Mouse (Mus musculus) WW6 (cell line): ENCODE measurements around the gene Tdrd1.
A peak's percentile ranks its signal among the peaks of the same experiment; 100 is the strongest.

Experiments used
- DNase-seq: peaks from one replicate; pipeline ENCODE4 v3.0.0-alpha.2; 2013; ENCODE audit warnings: low read depth, low spot score

Tdrd1 gene

DNA sequence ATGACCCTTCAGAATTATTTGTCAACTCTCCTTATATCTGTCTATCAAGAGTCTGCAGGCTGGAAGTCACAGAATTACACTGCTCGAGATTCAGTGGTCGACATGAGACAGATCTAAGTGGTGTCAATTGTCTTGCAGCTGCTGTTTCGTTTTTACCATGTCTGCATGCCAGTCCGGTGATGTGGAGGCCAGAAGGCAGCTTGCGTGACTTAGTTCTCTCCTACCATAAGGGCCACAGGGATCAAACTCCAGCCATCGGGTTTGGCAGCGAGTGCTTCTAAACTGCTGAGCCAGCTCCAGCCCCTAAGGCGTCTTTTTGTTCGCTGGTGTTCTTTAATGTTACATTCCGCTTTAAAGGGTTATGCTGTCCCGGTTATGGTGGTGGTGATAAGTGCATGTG is 2.3 kb downstream of the Tdrd1 start:
- no peak for DNase-seq

GRCm38 (mm10) chr19:56829267-56829666 is 3.3 kb downstream of the Tdrd1 start:
- DNase-seq: no peak

DNA sequence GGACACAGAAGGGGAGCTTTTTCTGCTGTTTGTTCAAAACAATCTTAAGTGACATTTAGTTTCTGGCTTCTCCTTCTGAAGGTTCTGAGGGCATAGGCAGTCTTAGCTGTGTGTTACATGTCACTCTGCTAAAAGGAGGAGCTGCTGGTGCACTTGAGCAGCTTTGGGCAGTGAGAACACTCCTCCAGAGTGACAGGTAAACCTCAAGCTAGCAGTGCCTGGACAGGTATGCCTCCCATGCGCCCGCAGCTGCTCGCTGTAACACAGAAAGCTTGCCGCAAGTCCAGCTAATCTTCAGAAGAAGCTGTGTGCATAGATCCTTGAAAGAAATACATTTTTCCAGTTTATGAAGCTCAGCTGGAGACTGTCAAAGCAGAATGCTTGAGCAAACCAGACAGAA is 4.2 kb downstream of the Tdrd1 start:
- no peak for DNase-seq

DNA sequence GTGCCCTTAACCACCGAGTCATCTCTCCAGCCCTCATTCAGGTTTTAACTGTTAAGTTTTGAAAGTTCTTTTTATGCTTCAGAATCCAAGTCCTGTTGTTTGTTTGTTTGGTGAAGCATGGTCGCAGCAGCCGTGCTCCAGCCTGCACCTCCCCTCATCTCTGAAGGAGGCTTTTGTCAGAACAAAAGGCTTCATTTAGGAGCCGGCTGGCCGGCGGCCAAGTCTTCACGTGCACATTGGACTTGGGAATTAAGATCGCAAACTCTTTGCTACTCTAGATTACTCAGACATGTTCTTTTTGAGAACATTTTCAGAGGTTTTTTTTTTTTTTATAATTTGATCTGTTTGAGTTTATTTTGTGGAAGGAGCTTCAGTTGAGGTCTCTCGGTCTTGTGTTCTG is 9.3 kb downstream of the Tdrd1 start:
- no peak for DNase-seq

DNA sequence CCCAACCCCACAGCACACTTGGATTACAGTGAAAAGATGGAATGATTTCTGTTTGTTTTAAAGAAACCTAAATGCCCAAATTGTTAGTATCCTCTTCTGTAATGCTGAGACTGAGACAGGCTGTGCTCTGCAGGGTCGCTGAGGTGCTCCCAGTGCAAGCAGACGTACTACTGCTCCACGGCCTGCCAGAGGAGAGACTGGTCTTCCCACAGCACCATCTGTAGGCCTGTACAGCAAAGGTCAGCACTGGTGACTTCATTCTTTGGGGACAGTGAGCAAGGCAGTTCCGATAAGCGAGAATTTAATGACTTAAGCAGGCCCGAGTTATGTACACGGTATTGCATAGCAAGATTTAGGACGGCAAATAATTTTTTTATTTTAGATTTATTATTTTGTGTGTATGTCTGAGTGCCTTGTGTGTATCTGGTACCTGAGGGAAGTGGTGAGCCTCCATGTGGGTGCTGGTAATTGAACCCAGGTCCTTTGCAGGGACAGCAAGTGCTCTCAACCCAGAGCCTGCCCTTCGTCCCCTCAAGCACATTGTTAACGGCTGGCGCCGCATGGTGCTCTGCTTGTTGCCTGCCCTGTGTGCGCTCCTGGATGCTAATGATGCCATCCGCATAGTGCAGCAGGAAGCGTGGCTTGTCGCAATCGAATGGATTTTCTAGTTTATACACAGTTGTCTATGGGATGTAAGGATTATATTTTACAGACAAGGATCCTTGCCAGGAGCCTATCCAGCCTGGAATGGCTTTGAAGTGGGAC is 13.1 kb downstream of the Tdrd1 start:
- DNase-seq: no peak

DNA sequence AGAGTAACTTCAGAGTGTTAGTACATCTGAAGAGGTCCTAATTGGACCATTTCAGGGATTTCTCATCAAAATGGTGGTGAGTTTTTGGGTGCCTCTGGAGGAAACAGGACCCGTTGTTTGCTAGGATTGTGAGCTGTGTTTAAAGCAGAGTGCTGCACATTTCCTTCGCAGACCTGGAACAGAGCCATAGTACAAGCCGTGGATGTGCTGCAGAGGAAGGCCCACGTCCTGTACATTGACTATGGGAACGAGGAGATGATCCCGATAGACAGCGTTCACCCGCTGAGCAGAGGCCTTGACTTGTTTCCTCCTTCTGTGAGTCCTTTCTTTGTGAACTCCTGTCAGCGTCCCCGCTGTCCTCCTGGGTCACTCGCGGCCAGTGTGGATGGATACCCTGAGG is 17.0 kb downstream of the Tdrd1 start:
- DNase-seq: no peak

GRCm38 (mm10) chr19:56852590-56852989 is 26.6 kb downstream of the Tdrd1 start:
- DNase-seq: no peak

GRCm38 (mm10) chr19:56856455-56856854 is 30.4 kb downstream of the Tdrd1 start:
- no peak for DNase-seq

GRCm38 (mm10) chr19:56867701-56868100 is 41.7 kb downstream of the Tdrd1 start:
- DNase-seq: no peak

GRCm38 (mm10) chr19:56873816-56874600 is 48.0 kb downstream of the Tdrd1 start, which contains the start of gene Vwa2:
TSS of gene Vwa2 (plus strand) at chr19:56874249.
- DNase-seq: peak; percentile 34

GRCm38 (mm10) chr19:56874601-56875315 is 48.7 kb downstream of the Tdrd1 start:
- DNase-seq: peak; percentile 7

GRCm38 (mm10) chr19:56877364-56877763 is 51.4 kb downstream of the Tdrd1 start:
- no peak for DNase-seq

DNA sequence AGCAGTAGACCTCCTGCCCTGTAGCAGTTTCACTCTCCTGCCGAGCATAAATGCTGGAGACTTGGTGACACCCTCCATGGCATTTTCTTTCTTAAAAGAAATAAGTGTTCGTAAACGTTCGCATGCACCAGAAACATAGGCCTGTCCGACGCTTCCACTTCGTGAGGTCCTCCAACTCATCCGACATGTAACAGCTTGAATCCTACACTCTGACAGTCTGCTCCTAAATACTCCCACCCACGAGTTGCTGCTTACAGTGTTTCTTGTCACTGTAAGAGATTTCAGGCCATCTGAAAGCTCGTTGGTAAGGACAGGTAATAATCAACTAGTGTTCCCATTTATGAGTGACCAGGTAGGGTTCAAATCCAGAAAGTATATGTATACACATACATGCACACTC is 61.9 kb downstream of the Tdrd1 start:
- no peak for DNase-seq

DNA sequence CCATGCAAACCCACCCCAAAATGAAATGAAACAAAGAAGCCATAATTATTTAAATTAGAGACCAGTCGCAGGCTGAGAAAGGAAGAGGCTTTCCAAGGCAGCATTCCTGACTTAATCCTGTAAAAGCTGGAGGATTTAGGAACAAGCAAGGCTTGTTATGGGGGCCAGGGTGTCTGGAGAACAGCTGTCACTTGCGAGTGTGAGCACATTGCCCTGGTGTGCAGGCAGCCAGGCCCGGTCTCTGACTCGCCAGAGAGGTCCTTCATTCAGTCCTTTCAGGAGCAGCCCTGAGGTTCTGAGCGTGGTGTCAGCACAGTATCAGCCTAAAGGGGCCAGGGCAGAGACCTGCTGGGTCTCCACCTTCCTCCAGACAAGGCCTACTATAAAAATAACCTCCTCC is 62.6 kb downstream of the Tdrd1 start:
- DNase-seq: no peak

DNA sequence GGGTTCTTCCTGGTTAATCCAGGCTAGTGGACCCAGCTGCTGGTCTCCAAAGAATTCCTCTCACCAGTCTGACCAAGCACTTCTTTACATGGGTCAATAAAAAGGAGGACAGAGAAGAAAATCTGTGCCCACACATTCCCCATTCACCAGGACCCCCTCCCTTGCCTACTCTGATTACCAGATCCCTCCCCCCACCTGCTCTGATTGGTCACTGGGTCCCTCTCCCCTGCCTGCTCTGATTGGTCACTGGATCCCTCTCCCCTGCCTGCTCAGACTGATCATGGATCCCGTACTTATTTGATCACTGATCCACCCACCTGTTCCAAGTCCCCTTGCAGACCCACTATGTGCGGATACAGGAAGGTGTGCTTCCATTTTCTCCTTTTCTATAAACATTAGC is 65.4 kb downstream of the Tdrd1 start:
- DNase-seq: no peak

GRCm38 (mm10) chr19:56892586-56892985 is 66.6 kb downstream of the Tdrd1 start:
- DNase-seq: no peak

DNA sequence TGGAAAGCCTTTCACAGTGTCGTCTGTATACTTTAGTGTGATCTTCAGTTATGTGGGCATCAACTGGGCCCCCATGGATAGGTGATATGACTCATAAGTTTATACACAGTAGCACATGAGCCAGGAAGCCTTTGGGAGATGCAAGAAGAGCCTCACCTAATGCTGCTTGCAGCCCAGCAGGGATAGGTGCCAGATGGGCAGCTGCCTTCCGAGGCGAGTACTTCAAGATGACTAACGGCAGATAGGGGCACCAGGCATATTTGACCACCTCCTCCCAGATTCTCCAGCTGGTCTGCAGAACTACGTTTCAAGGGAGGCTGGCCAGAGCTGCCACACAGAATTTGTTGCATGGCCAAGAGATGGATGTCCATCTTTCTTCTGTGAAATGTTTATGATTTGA is 67.3 kb downstream of the Tdrd1 start:
- no peak for DNase-seq

DNA sequence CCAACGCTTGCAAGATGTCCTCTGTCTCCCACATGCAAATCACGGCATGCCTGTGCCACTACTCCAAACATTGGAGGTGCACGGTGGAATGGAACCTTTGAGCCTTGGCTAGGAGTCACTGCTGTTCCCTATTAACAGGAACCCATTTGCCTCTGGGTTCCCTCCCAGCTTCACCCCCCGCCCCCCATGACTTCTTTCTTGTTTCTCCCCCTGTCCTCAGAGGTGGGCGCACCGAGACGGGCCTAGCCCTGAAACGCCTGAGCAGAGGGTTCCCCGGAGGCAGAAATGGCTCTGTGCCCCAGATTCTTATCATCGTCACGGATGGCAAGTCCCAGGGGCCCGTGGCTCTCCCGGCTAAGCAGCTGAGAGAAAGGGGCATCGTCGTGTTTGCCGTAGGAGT is 71.6 kb downstream of the Tdrd1 start:
- DNase-seq: no peak

- DNase-seq: no peak
These were observed 78.1 kb downstream of the Tdrd1 start for GRCm38 (mm10) chr19:56904095-56904494.

GRCm38 (mm10) chr19:56905395-56905794 is 79.4 kb downstream of the Tdrd1 start:
- DNase-seq: no peak

DNA sequence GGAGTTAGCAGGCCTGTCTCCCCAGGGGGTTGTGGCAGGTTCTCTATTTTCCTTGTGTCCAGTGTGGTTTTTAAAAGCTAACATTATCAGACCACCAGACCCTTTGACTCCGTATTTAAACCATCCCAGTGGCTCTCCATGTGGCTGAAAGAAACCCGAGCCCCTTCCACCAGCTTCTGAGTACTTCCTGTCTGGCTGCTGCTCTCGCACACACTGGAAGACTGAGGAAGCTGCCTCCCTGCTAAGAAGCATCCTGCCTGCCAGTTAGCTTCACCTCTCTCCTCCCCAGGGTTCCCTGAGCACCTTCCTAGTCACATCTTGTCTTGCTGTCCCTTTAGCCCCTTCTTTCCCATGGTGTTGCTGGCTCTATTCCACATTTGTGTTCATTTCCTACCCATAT is 81.8 kb downstream of the Tdrd1 start:
- DNase-seq: no peak

GRCm38 (mm10) chr19:56908472-56909270 is 82.7 kb downstream of the Tdrd1 start:
- DNase-seq: no peak
